Mouse (Mus musculus): ENCODE data around the gene Crygn.

DNA sequence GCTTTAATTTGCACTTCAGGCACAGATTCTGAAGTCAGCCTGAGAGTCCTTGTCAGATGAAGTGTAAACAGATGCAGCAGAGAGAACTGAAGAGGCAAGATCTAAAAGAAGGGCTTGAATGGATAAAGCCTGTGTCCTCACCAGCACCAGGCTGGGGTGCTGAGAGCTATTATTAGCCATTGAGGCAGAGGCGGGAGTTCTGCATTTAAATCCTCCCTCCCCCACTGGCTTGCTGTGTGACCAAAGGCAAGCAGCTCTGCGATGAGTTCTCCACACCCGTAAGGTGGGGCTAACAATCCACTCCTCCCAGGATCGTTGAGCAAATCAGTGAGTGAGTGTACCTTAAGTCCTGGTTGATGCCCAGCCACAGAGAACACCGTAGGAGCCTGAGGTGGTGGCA, 23.2 kb upstream of the Crygn start:
- TF ChIP-seq CTCF (IDR thresholded peaks at IDR 0.05; ENCODE audit: borderline replicate concordance, control insufficient read depth, extremely low read depth, insufficient read depth, low read length, poor library complexity): no peak
- no peak for TF ChIP-seq POLR2A (IDR thresholded peaks at IDR 0.05; ENCODE audit: control insufficient read depth, extremely low read depth, insufficient read depth, low read length, poor library complexity)
